Mouse (Mus musculus) heart, postnatal 25 days (tissue): Measurements from ENCODE around the gene Olfr1431. TPM values are rescaled to one million over a fixed set of nuclear protein-coding genes. Genes with fewer than 3 reads are reported as not detected.
"Not testable (repeated sequence)": the region's sequence is repeated elsewhere in the genome, so short reads cannot be mapped to it uniquely, and the experiment has no call there.

Experiments used
- DNase-seq: peaks from one replicate; pipeline ENCODE4 v3.0.0; 2022; ENCODE audit warnings: low spot score
- intact Hi-C: fragments of 180-260 bp; cut with DNase I; formaldehyde crosslinking; loops from one replicate; pipeline ENCODE4 v1.15.1; 2025
- total RNA-seq, 2 experiments: library from RNA; stranded (reverse); gene quantifications; 2 replicates each; pipeline ENCODE4 v1.2.3; 2021

The Olfr1431 gene
- total RNA-seq, result not detected

DNA sequence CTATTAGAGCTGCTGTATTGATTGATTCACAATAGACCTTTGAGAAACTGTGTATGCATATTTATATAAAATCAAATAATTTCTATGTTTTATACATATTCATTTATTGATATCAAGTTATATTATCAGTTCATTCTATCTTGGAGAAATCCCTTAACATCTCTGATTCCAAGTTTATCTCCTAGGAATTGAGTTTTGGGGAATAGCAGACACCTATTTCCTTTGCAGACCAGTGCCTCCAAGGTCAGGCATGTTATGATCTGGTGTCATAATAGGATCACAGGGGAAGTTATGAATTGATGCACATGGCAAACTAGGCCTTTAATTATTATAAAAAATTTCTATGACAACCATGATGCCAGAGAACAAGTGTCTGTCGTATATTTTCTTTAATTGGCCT lies at the start of gene Olfr1431:
Olfr1431 (plus strand) TSS at position 301 of the 400 bp plus-strand sequence.
- intact Hi-C loops, result no loop called here
- no peak for DNase-seq

DNA sequence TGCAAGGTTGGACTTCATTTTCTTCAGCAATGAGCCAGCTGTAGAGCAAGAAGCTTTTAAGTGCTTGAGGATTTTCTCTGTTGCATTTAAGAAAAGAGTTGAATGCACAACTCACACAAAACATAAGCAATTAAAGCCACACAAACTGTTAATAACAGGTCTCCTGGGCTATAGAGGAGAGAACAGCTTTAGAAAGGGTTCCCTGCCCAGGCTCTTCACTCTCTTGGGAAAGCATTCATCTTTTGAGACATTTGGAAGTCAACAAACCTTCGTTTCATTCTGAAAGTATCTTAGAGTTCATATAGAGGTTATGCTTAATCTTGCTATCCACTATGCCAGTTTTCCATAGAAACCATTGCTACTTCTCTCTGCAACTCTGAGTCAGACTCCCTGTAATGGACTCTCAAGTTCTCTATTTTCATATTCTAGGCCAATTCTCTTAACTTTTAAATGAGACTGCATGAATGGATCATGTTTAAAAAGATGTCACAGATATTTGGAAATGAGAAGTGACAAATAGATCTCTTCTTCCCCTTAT lies 30.3 kb upstream of the Olfr1431 start, which contains the start of gene Olfr1555-ps1:
Olfr1555-ps1 (minus strand) TSS at position 51 of the 538 bp plus-strand sequence.
- DNase-seq, intact Hi-C loops: not testable (repeated sequence)

DNA sequence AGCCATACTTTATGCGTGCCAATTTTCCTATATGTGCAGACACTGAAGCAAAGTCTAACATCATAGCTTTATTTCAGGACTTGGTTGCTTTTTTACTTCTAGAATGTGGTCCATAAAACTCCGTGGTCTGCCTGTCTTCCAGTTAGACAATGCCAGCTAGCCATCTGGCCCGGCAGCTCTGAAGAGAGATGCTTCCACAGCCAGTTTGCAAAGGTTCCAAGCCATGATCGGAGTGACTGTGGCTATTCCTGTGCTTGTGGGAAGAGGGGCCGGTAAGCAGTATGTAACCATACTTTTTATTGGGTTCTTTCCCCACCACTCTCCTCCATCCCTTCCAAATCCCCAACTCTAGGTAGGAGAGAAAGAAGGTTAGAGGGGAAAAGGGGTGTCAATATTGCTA lies 25.0 kb upstream of the Olfr1431 start:
- DNase-seq, intact Hi-C loops: not testable (repeated sequence)

DNA sequence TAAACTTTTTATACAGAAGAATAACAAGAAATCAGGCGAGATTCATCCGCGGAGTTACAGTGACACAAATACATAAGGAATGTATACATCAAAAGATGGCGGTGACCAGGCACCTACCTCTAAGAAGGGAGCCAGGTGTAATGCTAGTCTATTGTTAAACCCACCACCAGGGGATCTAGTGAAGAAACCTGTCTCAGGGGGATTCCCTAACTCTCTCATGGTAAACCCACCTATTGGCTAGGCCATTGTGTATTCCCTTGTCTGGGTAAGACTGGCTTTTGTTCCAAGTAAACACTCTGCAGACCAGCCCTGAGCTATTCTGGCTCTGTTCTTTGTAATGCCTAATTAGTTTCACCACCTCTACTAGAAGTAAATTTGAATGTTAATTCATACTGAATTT lies 1.4 kb upstream of the Olfr1431 start:
- intact Hi-C loops, DNase-seq: not testable (repeated sequence)

DNA sequence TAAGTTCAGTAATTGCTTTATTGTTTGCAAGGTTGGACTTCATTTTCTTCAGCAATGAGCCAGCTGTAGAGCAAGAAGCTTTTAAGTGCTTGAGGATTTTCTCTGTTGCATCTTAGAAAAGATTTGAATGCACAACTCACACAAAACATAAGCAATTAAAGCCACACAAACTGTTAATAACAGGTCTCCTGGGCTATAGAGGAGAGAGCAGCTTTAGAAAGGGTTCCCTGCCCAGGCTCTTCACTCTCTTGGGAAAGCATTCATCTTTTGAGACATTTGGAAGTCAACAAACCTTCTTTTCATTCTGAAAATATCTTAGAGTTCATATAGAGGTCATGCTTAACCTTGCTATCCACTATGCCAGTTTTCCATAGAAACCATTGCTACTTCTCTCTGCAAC lies 32.1 kb downstream of the Olfr1431 start, which contains the start of gene Olfr1432:
Olfr1432 (minus strand) TSS at position 101 of the 400 bp plus-strand sequence.
- DNase-seq, intact Hi-C loops: not testable (repeated sequence)

DNA sequence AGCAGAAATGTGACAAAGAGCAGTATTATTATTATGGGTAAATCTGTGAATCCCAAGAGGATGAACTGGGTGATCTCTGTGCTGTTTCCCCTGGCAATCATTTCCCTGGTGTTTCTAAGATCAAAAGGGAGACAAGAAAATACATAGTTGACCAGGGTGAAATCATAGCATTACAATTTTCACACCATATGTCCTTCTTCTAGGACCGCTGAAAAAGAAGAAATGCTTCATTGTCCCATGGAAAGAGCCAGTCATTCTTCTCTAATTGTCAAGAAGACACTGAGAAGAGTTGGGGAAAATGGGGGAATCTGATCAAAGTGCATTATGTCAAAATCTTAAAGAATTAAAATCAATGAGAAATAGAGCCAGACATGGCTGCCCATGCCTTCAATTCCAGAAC lies 41.1 kb downstream of the Olfr1431 start, which contains the start of gene Olfr262:
Olfr262 (minus strand) TSS at position 101 of the 400 bp plus-strand sequence.
- DNase-seq, result no peak

DNA sequence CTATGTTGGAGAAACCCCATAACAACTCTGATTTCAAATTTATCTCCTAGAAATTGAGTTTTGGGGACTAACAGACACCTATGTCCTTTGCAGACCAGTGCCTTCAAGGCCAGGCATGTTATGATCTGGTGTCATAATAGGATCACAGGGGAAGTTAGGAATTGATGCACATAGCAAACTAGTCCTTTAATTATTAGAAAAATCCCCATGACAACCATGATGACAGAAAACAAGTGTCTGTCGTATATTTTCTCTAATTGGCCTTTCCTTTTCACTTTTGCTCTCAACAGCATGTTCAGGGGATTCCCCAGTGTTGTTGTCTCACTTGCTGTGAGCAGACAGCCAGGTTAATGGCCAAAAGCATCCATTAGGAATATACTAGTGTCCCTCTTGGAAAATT lies 60.3 kb downstream of the Olfr1431 start, which contains the start of gene Olfr235:
Olfr235 (plus strand) TSS at position 301 of the 400 bp plus-strand sequence.
- no peak for DNase-seq
- intact Hi-C loops, result no loop called here

More for the DNA sequence above, 41.1 kb downstream of the Olfr1431 start, which contains the start of gene Olfr262:
- intact Hi-C loops, result no loop called here

Other genes with a start within 250 kb of the Olfr1431 start
- gene Osbp, start 234.7 kb upstream of the Olfr1431 start, total RNA-seq, result 10 to 100 TPM; 89.3 to 92.0 TPM
- not detected for gene Olfr1423, start 159.3 kb upstream of the Olfr1431 start, total RNA-seq
- gene Olfr1424, start 138.0 kb upstream of the Olfr1431 start, total RNA-seq, result not detected
- not detected for gene Olfr1425, start 122.9 kb upstream of the Olfr1431 start, total RNA-seq
- not detected for gene Olfr1426, start 108.6 kb upstream of the Olfr1431 start, total RNA-seq
- gene Olfr1427, start 97.3 kb upstream of the Olfr1431 start, total RNA-seq, result not detected
- not detected for gene Olfr1428, start 84.7 kb upstream of the Olfr1431 start, total RNA-seq
- gene Olfr76, start 77.4 kb upstream of the Olfr1431 start, total RNA-seq, result not detected
- gene Olfr1555-ps1, start 30.5 kb upstream of the Olfr1431 start, total RNA-seq, result not detected
- not detected for gene Olfr1432, start 32.0 kb downstream of the Olfr1431 start, total RNA-seq
- gene Olfr262, start 41.0 kb downstream of the Olfr1431 start, total RNA-seq, result not detected
- not detected for gene Olfr235, start 60.4 kb downstream of the Olfr1431 start, total RNA-seq
- gene Olfr1434, start 79.2 kb downstream of the Olfr1431 start, total RNA-seq, result not detected
- not detected for gene Olfr1436, start 98.5 kb downstream of the Olfr1431 start, total RNA-seq
- not detected for gene Olfr1437, start 124.5 kb downstream of the Olfr1431 start, total RNA-seq
- not detected for gene Olfr1438-ps1, start 135.3 kb downstream of the Olfr1431 start, total RNA-seq
- not detected for gene Olfr1440, start 186.6 kb downstream of the Olfr1431 start, total RNA-seq
- gene Olfr1441, start 216.8 kb downstream of the Olfr1431 start, total RNA-seq, result not detected
- gene Pfpl, start 227.3 kb downstream of the Olfr1431 start, total RNA-seq, result not detected